Mouse (Mus musculus) CD4-positive naive resting alpha-beta T cell, adult 57 days (primary cell): ENCODE data around the gene Rbm11. TPM values are rescaled to one million over a fixed set of nuclear protein-coding genes. Genes with fewer than 3 reads are reported as not detected.

Source experiments
- total RNA-seq: library from RNA; stranded (reverse); gene quantifications from one replicate; pipeline ENCODE4 v1.2.4, GENCODE M21; 2023

Gene Rbm11
- total RNA-seq = not detected

DNA sequence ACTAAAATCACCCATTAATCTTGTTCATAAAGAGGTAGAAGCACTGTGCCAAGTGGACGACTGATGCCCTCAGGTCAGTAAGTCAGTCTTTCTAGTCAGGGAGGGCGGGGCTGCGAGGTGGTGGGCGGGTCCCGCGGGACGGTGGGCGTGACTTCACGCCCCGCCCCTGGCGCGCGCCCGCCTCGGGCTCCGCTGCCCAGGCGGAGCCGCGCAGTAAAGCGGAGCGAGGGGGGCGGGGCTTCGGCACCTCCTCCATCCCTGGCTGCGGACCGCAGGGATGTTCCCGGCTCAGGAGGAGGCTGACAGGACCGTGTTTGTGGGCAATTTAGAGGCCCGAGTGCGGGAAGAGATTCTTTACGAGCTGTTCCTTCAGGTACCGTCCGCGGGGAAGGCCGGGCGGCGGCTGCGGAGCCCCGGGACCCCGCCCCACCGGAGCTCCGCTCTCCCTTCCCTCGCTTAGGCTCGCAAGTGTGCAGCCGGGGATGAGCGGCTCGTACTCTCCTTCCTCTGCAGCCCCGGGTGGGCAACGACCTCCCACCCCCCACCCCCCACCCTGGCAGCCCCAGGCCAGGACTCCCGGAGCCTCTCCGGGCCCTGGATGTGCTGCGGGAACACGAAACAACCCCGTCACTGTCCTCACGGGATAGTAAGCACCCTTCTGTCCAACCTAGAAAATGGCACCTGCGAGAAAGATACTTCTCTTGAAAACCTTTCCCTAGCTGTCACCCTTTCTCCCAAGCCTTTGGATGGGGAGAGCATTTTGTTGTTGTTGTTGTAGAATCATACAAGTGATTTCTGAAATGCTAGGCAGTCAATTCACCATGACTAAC, at the start of gene Rbm11:
Gene Rbm11, plus strand, starts transcription at position 174 of the 830 bp plus-strand sequence.

DNA sequence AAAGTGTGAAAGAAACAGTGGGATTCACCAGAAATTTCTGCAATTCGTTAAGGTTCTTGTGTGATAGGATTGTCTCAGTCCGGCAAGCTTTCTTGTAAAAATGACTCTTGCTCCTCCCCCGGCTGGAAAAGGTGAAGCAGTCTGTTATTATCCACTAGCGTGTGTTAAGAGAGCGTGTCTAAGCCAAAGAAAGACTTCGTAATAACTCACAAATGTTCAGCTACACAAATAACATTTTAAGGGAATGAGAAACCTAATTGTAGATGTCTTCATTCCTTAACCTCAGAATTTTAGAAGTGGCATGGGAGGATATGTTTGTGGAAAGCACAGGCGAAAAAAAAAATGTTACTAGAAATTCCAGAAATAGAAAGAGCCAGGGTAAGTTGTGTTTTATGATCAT, 6.7 kb upstream of the Rbm11 start, which contains the start of gene Lipi:
Gene Lipi, minus strand, starts transcription at position 101 of the 400 bp plus-strand sequence.

Other genes with a start within 250 kb of the Rbm11 start
- not detected for gene Lipi, start 6.8 kb upstream of the Rbm11 start, total RNA-seq
- gene Hspa13, start 174.3 kb downstream of the Rbm11 start, total RNA-seq = 10.9 TPM